Mouse (Mus musculus) ovary, postnatal 14 days (tissue): ENCODE results near the gene Gm9887.

Experiments
- DNase-seq: peaks from one replicate; pipeline ENCODE4 v3.0.0; 2022; ENCODE audit warnings: low spot score

The Gm9887 gene

GRCm38 (mm10) chr12:69371854-69372671 is at the start of gene Gm9887, which contains the start of gene Arf6:
Gene Gm9887 (minus strand): TSS chr12:69372458.
Gene Arf6 (plus strand): TSS chr12:69372150.
- peak; percentile 99 for DNase-seq

- no peak for DNase-seq
Observed at GRCm38 (mm10) chr12:69420716-69421115, 48.5 kb upstream of the Gm9887 start.

- no peak for DNase-seq
Observed at GRCm38 (mm10) chr12:69419606-69420005, 47.3 kb upstream of the Gm9887 start.

GRCm38 (mm10) chr12:69419017-69419605 is 46.9 kb upstream of the Gm9887 start:
- no peak for DNase-seq

- DNase-seq, result no peak
Observed at GRCm38 (mm10) chr12:69418606-69419005, 46.3 kb upstream of the Gm9887 start.

- DNase-seq, result no peak
Observed at GRCm38 (mm10) chr12:69417701-69418291, 45.5 kb upstream of the Gm9887 start.

GRCm38 (mm10) chr12:69416793-69417192 is 44.5 kb upstream of the Gm9887 start:
- DNase-seq, result no peak

GRCm38 (mm10) chr12:69414826-69415572 is 42.7 kb upstream of the Gm9887 start:
- DNase-seq, result no peak

GRCm38 (mm10) chr12:69413303-69413702 is 41.0 kb upstream of the Gm9887 start:
- no peak for DNase-seq

GRCm38 (mm10) chr12:69411936-69412335 is 39.7 kb upstream of the Gm9887 start:
- DNase-seq, result no peak

GRCm38 (mm10) chr12:69410767-69411166 is 38.5 kb upstream of the Gm9887 start:
- no peak for DNase-seq

- no peak for DNase-seq
Observed at GRCm38 (mm10) chr12:69402594-69403167, 30.4 kb upstream of the Gm9887 start.

- DNase-seq, result no peak
Observed at GRCm38 (mm10) chr12:69402100-69402499, 29.8 kb upstream of the Gm9887 start.

GRCm38 (mm10) chr12:69400871-69401286 is 28.6 kb upstream of the Gm9887 start:
- DNase-seq, result no peak

GRCm38 (mm10) chr12:69400367-69400766 is 28.1 kb upstream of the Gm9887 start:
- DNase-seq, result no peak

GRCm38 (mm10) chr12:69394456-69394855 is 22.2 kb upstream of the Gm9887 start:
- no peak for DNase-seq

- no peak for DNase-seq
Observed at GRCm38 (mm10) chr12:69393076-69393475, 20.8 kb upstream of the Gm9887 start.

- no peak for DNase-seq
Observed at GRCm38 (mm10) chr12:69390000-69390698, 17.9 kb upstream of the Gm9887 start.

- DNase-seq, result no peak
Observed at GRCm38 (mm10) chr12:69389273-69389938, 17.1 kb upstream of the Gm9887 start.

- no peak for DNase-seq
Observed at GRCm38 (mm10) chr12:69388321-69388869, 16.1 kb upstream of the Gm9887 start.
